Mouse (Mus musculus) left cerebral cortex, adult 2 months (tissue): Measurements from ENCODE around the gene Galp. TPM values are rescaled to one million over a fixed set of nuclear protein-coding genes. Genes with fewer than 3 reads are reported as not detected.

Experiments
- DNase-seq, 2 experiments: peaks; one replicate each; pipeline ENCODE4 v3.0.0; 2021 to 2022; ENCODE audit warnings: low spot score in 2 of 2, mixed read lengths in 1 of 2; ENCODE audit errors: extremely low spot score in 1 of 2
- H3K27ac ChIP-seq: fragments of 200-600 bp; 2 replicates; pipeline ENCODE4 v1.8.1; 2022
- H3K4me3 ChIP-seq: fragments of 200-600 bp; 2 replicates; pipeline ENCODE4 v1.8.1; 2022
- CTCF ChIP-seq: fragments of 200-600 bp; IDR thresholded peaks from 2 replicates; pipeline ENCODE4 v1.8.1; 2022; ENCODE audit warnings: antibody characterized with exemption, mild to moderate bottlenecking, moderate library complexity
- intact Hi-C: fragments of 180-260 bp; cut with DNase I; formaldehyde crosslinking; loops from one replicate; pipeline ENCODE4 v1.15.1; 2025
- long read RNA-seq, 2 experiments: library from polyadenylated mRNA; stranded (forward); transcript quantifications; one replicate each; pipeline ENCODE4 v2.0.0; 2021; ENCODE audit warnings: borderline mapping rate in 2 of 2
- total RNA-seq, 2 experiments: library from RNA; stranded (reverse); gene quantifications; 2 replicates each; pipeline ENCODE4 v1.2.3; 2021

Galp gene
- total RNA-seq = not detected
- long read RNA-seq, experiment 1 = 0 reads
- long read RNA-seq, experiment 2 = 0 reads

DNA sequence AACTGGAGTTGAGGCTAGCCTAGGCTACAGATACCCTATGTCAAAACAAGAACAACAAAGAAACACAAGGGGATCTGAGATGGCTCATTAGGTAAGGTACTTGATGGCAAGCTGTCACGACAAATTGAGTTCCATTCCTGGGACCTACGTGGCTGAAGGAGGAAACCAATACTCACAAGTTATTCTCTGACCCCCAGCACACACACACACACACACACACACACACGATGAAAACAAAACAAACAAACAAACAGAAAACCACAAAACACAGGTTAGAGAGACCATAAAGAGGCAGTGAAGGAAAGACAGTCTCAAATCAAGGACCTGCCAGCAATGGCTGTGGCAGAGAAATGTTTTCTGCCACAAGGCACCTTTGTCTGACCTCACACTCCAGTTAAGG, at the start of gene Galp:
Gene Galp, plus strand, starts transcription at position 301 of the 400 bp plus-strand sequence.
- intact Hi-C loops = no loop called here

DNA sequence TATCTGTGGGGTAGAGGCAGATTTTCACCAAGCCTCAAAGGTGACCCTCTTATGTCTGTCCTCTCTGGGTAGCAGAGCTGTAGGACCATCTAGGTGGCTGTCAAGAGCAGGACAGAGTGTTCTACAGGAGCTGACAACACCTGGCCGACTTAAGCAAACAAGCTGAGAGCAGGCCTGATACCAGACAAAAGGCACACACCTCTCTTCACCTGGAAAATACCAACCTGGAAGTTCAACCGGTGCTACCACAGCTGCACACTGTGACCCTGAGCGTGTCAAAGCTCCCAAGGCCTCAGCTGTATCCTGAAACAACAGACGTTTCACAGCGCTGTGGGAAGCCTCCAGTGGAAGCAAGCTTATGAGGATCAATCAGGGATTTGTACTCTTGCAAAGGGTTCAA, 49.2 kb upstream of the Galp start:
- no peak overlapping the region; the same call in 1 of the 2 replicates for H3K27ac ChIP-seq
- H3K4me3 ChIP-seq = no peak overlapping the region
- TF ChIP-seq CTCF = no peak
- intact Hi-C loops = no loop called here
- no peak for DNase-seq

More for the DNA sequence above, at the start of gene Galp:
- DNase-seq = no peak
- Histone ChIP-seq H3K27ac (no peak within 1 kb of the TSS), H3K4me3 (no peak within 1 kb of the TSS)
- no peak for TF ChIP-seq CTCF

DNA sequence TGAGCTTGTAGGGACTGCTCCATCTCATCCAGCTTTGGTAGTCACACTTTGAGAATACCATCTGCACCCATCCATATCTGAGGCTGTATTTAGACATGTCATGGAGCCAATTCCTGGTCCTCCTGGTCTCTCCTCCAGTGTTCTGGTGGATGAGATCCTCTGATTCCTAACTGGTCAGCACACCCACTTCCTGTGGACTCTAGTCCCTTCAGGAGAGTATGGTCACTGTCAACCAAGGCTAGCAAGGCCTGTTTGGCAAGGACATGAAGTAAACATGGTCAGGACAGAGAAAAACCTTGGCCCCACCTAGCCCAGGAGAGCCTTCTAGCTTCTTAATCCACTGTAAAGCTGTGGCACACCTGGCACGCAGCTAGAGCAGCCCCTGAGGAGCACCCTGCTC, 45.6 kb upstream of the Galp start:
- Histone ChIP-seq H3K27ac (peak overlapping the region; percentile 40; the same call in 1 of the 2 replicates), H3K4me3 (no peak overlapping the region)
- intact Hi-C loops = loop anchor here (10.0 kb wide), 1 partner anchor 1144 kb away; no protein-coding TSS in a partner anchor
- TF ChIP-seq CTCF = no peak
- no peak for DNase-seq

DNA sequence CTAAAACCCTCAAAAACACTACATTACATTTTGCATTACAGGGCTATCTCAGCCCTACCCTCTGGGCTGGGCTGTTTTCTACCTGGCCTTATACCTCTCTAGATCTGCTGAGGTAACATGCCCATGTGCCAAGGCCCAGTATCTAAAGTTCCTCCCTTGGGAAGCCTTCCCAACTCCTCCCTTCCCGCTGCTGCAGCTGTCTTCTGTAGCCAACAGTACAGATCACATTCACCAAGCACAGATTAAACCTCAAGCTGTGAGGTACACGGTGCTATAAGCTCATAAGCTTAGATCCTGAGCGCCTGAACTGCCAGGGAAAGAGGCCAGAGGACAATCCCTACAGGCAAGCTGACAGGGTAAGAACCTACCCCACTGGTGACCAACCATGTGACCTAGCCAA, 44.9 kb upstream of the Galp start:
- intact Hi-C loops = loop anchor here (10.0 kb wide), 1 partner anchor 1143 kb away; no protein-coding TSS in a partner anchor
- no peak for DNase-seq
- no peak overlapping the region; the same call in 1 of the 2 replicates for H3K27ac ChIP-seq
- TF ChIP-seq CTCF = no peak
- no peak overlapping the region for H3K4me3 ChIP-seq

DNA sequence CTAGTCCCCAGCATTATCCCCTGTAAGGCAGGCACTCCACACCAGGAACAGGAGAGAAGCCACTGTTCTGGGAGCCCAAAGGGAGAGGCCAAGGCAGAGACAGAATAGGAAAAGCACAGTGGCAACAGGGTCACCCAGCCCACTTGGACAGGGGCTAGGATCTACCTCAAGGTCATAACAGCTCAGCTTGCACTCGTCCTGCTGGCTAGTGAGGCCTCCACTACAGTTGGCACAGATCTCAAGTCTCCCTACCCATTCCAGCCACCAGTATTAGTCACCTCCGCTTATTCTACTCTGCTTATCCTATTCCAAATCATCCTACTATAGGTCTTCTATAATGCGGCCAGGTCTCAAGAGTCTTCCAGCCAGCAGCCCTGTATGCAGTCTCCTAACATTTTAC, 43.8 kb upstream of the Galp start:
- TF ChIP-seq CTCF = no peak
- Histone ChIP-seq H3K4me3 (no peak overlapping the region), H3K27ac (no peak overlapping the region)
- intact Hi-C loops = loop anchor here (10.0 kb wide), 1 partner anchor 1142 kb away; no protein-coding TSS in a partner anchor
- no peak for DNase-seq

DNA sequence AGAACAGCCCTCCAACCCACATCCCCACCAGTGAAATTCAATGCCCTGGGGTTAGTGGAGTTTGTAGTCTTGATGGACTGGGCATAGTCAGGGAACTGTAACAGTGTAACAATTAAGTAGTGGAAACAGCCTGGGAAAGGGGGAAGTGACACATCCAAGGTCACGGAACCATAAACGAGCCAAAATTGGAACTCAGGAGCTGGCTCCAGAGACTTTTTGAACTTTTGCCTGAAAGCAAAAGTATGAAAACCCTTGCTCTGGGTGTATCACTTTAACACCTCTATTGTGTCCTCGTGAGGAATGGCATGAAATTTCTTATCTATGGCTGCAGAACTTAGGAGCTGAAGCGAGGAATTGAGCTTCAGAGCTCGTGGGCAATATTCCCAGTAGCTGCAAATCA, 42.7 kb upstream of the Galp start:
- intact Hi-C loops = loop anchor here (10.0 kb wide), 1 partner anchor 1141 kb away; no protein-coding TSS in a partner anchor
- no peak overlapping the region; the same call in 1 of the 2 replicates for H3K27ac ChIP-seq

DNA sequence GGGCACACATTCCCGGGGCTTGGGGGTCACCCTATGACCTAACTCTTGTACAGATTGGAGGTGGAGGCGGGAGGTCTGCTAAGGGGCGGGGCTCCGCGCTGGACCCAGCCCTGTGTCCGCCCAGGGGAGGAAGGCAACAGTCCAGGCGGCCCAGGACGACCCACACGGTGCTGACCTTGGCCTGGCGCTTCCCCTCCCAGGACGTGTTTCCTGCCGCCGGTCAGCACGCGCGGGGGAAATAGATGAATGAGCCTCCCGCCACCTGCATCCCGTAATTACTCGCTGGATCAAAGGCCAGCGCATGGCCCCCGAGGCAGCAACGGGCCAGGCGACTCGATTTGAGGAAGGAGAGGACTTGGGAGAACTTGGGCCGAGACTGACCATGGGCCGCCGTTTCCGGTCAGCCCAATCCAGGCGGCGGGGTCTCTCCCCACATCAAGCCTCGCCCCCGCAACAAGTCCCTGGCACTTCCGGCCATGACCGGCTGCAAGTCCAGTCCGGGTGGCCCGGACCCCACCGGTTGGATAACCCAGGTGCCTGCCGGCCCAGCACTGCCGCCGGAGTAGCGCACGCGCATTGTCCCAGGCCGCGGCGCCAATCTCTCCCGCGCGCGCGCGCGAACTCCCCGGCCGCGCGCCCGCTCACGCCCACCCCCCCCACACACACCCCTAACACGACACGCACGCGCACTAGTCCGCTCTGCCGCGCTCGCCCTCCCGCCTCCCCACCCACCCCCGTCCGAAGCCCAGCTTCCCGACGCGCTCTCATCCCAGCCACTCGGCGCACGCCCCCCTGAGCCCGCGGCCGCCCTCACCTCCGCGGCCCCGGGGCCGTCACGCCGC, 41.6 kb upstream of the Galp start:
- DNase-seq = peak; percentile 81 to 85
- intact Hi-C loops = loop anchor here (10.0 kb wide), 1 partner anchor 1140 kb away; no protein-coding TSS in a partner anchor
- TF ChIP-seq CTCF = no peak
- Histone ChIP-seq H3K27ac (peak overlapping the region; percentile 97), H3K4me3 (peak overlapping the region; percentile 94)

More for the DNA sequence above, 42.7 kb upstream of the Galp start:
- peak overlapping the region; percentile 94 for H3K4me3 ChIP-seq
- no peak for DNase-seq
- no peak for TF ChIP-seq CTCF

DNA sequence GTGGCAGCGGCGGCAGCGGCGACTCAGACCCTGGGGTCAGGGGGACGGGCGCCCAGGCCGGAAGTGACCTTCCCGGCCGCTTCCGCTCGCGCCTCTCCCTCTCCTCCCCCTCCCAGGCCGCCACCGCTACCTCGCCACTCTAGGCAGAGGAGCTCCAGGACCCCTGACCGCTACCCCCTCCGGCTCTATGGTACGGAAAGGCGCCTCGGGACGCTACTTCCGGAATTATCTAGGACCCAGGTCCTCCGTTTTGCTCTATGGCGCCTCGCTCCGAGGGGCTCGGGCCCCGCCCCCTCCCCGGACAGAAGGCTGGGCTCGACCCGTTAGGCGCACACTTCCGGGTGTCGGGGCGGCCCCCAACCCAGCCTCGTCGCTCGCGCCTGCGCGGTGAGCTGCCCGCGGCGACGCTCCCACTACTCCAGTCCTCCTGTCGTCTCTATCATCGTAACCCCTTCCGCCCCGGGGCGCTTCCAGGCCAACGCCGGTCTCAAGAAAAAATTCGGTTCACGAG, 40.9 kb upstream of the Galp start, which contains the start of gene Zfp787:
Gene Zfp787, minus strand, starts transcription at position 97 of the 511 bp plus-strand sequence.
- H3K27ac ChIP-seq = peak within 1 kb of the TSS; percentile 97
- H3K4me3 ChIP-seq = peak within 1 kb of the TSS; percentile 94
- intact Hi-C loops = loop anchor here (1.0 to 10.0 kb wide), 2 partner anchors 16 to 1139 kb away; partner anchors contain the start of gene Zfp444
- DNase-seq = peak; percentile 93 to 98
- no peak for TF ChIP-seq CTCF

DNA sequence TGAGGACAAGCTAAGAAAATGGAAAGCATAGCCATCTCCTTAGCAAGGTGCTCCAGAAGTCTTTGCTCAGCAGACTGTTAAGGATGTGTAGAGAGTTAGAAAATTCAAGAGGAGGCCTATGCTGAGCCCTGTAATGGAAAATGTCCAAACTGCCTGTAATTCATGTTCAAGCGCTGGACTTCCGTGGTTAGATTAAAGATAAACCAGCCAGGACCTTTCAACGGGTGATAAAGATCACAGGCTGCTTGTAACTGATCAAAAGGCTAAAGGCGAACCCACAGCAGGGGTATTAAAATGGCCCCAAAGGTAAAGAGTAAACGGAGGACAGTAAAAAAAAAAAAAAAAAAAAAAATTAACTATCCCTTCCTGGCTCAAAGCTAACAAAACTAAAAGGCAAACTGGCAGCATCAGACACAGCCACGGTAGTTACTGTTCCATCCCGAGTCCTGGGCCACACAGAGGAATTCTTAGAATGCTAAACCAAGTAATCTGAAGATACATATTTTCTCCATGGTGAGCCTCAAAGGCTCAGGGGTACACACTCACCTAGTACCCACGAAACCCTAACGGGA, 39.9 kb upstream of the Galp start:
- TF ChIP-seq CTCF = no peak
- Histone ChIP-seq H3K4me3 (peak overlapping the region; percentile 94), H3K27ac (no peak overlapping the region; the same call in 1 of the 2 replicates)
- DNase-seq = no peak
- intact Hi-C loops = loop anchor here (1.0 to 10.0 kb wide), 2 partner anchors 15 to 1138 kb away; partner anchors contain the start of gene Zfp444

DNA sequence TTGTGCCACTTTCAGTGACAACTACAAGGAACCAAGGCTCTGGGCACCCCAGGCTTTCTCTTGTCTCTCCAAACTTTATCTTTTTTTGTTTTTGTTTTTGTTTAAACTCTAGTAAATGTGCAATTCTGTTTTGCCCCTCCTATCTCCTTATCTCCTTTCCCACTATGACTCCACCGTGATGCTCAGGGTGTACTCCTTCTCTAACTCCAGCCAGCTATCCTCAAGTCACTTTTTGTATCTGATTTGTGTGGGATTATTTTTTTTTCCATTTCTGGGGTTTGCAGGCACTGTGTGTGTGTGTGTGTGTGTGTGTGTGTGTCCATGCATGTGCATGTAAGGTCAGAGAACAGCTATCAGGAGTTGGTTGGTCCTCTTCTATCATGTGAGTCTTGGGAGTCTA, 39.4 kb upstream of the Galp start:
- H3K4me3 ChIP-seq = no peak overlapping the region
- no peak for TF ChIP-seq CTCF
- no peak overlapping the region for H3K27ac ChIP-seq
- intact Hi-C loops = loop anchor here (10.0 kb wide), 1 partner anchor 1137 kb away; no protein-coding TSS in a partner anchor
- DNase-seq = no peak

DNA sequence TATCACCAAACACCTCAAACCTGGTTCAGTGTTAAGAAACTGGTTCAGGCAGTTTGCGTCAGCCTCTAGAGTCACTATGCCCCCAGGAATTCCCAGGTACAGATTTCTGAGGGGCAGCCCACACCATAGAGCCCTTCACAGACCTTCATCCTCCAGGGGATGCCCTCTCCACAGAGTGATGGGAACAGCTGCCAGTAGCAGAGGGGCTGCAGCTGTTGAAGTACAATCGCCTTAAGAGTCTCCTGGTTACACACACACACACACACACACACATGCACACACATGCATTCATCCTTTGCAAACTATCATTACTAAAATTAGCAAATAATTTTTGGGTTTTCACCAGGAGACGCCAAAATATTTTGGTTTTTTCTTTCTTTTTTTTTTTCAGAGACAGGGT, 37.3 kb upstream of the Galp start:
- H3K27ac ChIP-seq = no peak overlapping the region
- intact Hi-C loops = loop anchor here (10.0 kb wide), 1 partner anchor 1135 kb away; no protein-coding TSS in a partner anchor
- no peak for TF ChIP-seq CTCF
- no peak overlapping the region for H3K4me3 ChIP-seq
- DNase-seq = no peak
